Mouse (Mus musculus) left cerebral cortex, postnatal 4 days (tissue): ENCODE measurements around the gene Stra6. TPM values are rescaled to one million over a fixed set of nuclear protein-coding genes. Genes with fewer than 3 reads are reported as not detected.

Experiments
- DNase-seq: peaks from one replicate; pipeline ENCODE4 v3.0.0-alpha.2; 2022
- intact Hi-C: fragments of 180-260 bp; cut with DNase I; formaldehyde crosslinking; loops from one replicate; pipeline ENCODE4 v1.15.1; 2025
- total RNA-seq, 2 experiments: library from RNA; stranded (reverse); gene quantifications; 2 replicates each; pipeline ENCODE4 v1.2.3; 2021

Stra6 gene
- total RNA-seq, 2 experiments from 2014 or later: 10.1 to 12.5 TPM

DNA sequence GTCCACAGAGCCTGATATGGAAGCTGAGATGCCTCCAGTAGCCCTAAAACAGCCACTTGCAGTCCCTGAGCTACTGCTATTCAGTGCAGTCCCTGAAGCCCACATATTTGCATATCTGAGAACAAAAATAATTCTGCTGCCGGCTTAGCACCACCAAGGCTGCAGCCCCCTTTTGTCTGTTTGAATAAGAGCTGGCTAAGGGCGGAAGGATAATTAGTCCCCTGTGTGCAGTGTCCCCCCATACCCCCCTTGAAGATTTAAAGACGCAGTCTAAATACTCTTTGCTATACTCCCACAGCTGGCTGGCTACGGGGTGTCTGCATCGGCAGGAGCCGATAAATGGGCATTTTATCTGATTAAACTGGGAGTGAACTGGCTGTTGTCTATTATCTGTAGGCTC lies 15.0 kb upstream of the Stra6 start:
- intact Hi-C loops: no loop called here
- DNase-seq: no peak

DNA sequence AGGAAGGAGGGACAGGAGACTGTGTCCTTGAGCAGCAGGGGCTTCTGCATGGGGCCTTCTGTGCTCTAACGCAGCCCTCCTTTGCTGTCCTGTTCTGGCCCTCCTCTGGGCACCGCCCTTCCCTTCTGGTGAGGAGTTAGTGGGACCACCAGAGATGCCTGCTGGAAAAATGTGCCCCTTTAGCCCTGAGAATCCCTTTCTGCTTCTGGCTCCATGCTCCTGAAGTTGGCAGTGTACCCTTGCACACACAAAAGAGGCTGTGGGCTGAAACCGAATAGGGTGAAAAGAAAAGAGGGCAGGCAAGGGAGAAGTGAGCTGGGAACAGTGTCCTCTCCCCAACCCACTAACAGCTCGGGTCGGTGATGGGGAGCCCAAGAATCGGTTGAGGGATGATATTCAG lies 14.4 kb upstream of the Stra6 start:
- intact Hi-C loops: no loop called here
- peak; percentile 52 for DNase-seq

DNA sequence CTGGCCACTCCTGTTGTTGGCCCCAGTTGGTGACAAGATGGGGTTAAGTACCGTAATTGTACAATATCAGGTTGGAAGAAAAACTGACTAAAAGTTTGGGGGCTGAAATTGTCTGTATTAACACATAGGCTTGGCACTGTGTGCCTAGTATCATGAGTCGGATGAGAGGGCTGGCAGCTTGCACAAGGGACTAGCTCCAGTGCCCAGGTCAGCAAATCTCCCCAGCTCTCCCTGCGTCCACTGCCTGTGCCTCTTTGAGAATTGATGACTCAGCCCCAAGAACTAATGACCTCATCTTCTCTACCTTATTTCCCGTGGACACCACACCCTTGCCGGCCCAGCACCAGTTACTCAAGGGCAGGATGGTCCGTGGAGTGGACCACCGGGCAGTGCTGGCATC lies 13.7 kb upstream of the Stra6 start:
- intact Hi-C loops: loop anchor here (5.0 kb wide), 1 partner anchor 152 kb away; the partner anchor contains the start of genes Islr and Islr2
- DNase-seq: no peak

DNA sequence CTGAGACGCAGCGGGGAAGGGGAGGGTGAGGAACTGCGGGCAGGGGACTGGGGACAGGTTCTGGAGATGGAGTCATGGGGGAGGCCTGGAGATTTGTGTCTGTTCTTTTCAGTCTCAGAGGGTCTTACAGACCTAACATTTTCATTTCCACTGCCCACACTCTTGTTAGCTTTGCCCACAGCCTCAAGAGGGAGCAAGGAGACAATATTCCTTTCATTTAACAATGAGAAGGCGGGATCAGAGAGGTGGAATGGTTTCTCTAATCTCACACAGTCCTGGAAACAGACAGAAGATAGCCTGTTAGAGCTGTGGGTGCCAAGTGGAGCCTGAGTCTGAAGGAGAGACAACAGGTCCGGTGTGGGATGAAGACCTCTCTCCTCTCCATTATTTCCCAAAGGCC lies 11.7 kb upstream of the Stra6 start:
- intact Hi-C loops: loop anchor here (5.0 kb wide), 1 partner anchor 150 kb away; the partner anchor contains the start of genes Islr and Islr2
- DNase-seq: no peak

DNA sequence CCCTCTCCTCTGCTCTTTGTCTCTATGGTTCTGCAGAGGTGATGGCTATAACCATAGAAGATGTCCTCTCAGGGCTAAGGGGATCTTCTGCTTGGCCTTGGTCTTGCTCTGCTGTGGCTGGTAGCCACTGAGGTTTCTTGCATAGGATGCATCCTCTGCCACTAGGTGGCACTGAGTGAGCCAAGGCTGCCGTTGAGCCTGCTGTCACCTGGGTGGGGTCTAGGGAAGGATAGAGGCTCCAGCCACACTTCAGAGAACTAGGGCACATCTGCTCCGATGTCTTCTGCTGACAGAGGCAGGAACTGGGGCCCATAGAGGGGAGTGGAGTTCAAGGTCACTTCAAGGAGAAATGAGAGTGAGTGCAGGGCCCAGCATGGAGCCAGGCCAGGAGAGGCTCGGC lies 10.5 kb upstream of the Stra6 start:
- intact Hi-C loops: loop anchor here (5.0 kb wide), 1 partner anchor 149 kb away; the partner anchor contains the start of genes Islr and Islr2

DNA sequence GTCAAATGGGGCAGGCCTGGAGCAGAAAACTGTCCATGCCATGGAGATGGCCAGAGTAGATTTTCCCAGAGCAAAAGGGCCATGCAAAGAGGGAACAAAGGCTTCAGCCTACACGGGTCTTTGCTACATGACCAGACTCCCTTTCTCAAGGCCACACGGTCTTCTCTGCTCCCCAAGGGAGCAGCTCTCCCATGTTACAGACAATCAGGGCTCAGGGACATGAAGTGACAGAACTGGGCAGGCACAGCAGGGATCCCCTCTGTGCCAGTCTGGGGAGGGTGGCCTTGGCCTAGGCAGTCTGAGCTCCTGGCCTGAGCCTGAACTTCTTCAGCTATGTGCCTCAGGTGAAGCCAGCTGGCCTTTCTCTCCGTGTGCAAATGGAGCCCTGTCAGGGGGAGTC lies 10.0 kb upstream of the Stra6 start:
- intact Hi-C loops: loop anchor here (5.0 kb wide), 1 partner anchor 149 kb away; the partner anchor contains the start of genes Islr and Islr2

More for the DNA sequence above, 10.5 kb upstream of the Stra6 start:
- peak; percentile 87 for DNase-seq

DNA sequence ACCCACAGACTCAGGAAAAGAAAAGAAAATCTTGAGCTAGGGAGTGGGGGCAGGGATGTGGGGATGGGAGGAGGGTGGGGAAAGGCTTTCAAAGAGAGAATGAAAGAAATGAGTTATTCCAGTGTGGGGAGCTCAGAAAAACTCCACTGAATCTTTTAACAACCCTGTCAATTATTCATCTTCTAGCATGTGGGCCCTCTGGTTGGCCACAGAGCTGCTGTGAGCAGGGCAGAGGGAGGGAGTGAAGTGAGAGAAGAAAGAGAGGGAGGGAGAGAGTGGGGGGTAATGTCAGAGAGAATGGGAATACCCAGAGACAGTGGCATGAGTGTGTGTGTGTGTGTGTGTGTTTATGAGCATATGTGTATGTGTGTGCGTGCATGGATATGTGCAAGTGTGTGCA lies 9.6 kb upstream of the Stra6 start:
- DNase-seq: no peak
- intact Hi-C loops: loop anchor here (5.0 kb wide), 1 partner anchor 148 kb away; the partner anchor contains the start of genes Islr and Islr2

More for the DNA sequence above, 10.0 kb upstream of the Stra6 start:
- DNase-seq: no peak

DNA sequence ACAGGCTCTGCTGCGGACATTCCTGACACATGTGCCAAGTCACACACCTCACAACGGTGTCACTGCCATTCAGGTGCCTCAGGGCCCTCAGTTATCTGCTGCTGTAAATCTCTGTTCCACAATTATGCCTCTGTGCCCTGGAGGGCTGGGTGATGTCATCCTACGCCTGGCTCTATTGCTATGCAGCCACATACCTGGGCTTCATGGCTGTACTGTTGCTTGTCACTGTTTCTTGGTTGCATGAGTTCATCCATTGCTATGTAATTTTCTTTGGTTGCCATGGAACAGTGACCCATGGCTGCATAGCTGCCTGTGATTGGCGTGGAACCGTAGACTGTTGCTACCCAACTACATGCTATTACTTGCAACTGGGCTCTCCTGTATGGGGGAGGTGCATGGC lies 7.9 kb upstream of the Stra6 start:
- intact Hi-C loops: no loop called here
- no peak for DNase-seq

DNA sequence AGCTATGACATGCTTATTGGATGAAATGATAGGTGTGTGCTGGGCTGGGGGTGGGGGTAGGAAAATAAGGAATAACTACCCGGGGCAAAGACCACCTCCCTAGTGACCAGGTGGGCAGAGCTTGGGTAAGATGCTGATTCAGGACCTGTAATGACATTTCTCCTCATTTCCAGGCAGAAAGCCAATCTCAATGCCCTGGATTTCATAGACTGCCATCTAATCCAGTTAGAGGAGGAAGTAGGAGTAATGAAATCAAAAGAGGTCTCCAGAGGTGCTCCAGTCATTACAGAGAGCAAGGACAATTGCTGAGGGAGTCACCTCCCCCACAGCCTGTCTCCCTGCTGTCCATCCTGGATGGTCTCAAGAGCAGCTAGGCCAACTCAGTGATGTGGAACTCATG lies 3.7 kb upstream of the Stra6 start:
- intact Hi-C loops: no loop called here
- no peak for DNase-seq

DNA sequence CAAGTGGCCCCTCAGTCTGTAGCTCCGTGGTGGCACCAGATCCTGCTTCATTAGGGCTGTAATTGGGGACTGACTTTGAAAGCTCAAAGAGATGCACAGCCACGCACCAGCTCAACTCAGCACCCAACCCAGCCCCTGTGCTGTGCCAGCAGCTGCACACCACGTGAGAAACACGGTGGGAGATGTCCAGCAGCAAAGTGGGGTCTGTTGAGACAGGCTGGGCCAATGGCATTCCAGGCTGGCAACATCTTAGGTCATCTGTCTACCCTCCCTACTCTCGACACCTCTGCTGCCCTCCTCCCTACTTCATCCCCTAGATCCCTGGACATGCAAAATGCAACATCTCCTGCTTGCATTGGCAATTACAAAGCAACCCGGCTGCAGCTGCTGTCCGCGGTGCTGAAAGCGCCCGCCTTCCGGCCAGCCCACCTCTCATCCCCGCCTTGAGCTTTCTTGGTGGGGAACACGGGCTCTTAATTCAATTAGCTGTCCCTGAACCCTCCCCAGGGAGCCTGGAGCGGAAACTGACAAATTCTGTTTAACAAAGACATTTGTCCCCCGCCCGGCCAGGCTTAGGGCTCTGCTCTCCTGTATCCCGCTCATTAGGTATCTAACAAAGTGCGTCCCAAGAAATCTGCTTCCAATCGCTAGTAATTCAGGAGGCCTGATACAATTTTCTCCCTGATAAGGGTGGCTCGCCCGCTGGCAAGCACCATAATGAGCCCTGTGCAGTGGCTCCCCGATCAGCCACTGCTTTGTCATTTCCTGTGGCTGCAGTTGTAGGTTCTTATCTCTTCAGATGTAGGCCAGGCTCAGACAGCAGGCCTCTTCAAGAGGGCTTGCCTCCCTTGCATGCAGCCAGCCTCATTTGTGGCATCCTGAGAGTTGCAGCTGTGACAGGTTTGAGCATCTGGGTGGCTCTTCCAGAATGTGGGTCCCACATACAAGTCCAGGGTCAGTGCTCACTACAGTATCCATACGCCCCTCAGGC lies 2.6 kb upstream of the Stra6 start:
- peak; percentile 65 for DNase-seq

DNA sequence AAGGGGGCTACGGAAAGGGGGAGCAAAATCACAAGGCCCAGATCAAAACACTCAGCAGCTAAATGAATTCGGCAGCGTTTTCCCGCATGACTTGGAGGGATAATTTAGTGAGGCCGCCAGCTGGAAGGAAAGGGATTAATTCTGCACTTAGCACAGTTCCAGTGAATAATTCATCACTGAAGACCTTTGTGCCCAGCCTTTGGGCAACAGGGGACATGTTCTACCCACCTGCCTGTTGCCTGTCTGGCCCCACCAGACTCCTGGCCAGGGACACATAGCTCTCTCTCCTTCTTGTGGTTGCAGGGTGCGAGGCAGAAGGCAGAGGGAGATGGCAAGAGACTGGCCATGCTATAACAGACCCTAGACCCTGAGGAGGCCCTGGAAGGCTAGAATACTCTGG lies 1.9 kb downstream of the Stra6 start:
- DNase-seq: peak; percentile 48
- intact Hi-C loops: no loop called here

More for the DNA sequence above, 2.6 kb upstream of the Stra6 start:
- intact Hi-C loops: no loop called here

DNA sequence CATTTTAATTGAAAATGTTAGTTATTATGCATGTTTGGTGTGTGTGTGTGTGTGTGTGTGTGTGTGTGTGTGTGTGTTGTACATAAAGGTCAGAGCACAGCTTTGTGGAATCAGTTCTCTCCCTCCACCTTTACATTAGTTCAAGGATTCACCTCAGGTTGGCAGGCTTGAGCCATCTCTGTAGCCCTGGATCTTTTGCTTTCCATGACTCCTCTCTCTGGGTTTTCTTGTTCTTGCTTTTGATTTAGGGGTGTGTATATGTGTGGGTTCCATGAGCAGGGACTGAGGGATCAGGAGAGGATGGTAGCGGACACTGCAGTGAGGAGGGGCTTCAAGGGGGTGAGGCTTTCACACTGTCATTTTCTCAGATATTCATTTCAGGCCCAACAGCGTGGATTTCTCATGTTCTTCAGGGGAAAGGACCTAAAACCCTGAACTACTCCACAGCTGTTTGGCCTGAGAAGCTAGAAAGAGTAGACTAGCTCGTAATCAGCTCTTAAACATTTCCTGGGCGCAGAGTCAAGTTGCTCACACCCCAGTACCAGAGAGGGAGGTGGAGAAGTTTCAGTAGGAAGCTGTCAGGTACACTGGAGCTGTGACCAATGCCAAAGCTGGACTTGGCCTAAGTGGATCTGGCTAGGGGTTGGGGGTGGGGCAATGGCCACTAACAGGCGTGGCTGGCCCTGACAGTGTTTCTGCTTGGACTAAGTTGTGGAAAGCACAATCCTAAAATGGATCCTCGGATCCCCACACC lies 2.6 kb downstream of the Stra6 start:
- intact Hi-C loops: no loop called here
- DNase-seq: no peak

DNA sequence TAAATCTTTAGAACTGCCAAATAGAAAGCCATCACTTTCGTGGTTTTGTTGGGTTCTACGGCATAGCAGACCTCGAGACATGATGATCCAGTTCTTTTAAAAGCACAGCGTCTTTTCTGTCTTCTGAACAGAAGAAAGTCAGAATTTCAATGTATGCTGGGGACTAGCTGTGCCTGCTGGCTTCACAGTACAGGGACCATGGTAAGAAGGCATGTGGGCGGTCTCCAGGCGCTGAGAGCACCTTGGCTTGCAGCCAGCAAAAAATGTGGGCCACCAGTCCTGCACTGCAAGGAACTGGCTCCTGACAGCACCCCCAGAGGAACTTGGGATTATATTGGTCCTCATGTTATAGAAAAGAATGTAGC lies 3.1 kb downstream of the Stra6 start:
- peak; percentile 52 for DNase-seq
- intact Hi-C loops: no loop called here

DNA sequence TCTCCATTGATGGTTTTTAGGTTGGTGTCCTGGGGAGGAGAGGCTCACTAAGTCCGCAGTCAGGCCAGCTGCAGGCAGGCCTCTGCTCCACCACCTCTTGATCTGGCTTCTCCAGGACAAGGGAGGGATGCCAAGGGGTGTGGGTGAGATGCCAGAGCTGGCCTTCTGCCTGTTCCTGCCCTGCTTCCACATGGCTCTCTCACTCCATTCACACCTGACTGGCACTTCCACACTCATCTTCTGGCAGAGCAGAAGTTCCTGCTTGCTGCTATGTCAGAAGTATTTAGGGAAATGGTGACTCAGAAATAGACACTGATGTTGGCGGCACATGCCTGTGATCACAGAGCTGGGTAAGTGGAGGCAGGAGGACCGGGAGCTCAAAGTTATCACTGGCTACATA lies 4.0 kb downstream of the Stra6 start:
- DNase-seq: peak; percentile 85
- intact Hi-C loops: no loop called here

DNA sequence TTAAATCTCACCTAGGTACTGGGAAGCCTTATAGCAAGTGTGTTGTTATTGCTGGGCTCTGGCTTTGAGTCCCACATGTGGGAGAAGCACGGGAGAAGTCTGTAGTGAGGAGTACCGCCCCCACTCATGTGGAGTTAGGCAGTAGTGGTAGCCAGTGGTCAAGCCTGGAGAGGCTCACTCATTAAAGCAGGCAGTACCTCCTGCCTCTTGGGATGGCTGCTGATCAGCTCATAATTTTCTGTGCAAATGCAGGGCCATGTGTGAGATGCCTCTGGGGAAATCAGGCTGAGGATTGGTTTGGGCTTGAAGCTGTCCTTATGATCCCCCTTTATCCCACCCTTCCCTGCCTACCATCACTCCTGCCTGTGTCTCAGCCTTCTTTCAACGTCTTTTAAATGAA lies 11.0 kb downstream of the Stra6 start:
- DNase-seq: no peak
- intact Hi-C loops: no loop called here

DNA sequence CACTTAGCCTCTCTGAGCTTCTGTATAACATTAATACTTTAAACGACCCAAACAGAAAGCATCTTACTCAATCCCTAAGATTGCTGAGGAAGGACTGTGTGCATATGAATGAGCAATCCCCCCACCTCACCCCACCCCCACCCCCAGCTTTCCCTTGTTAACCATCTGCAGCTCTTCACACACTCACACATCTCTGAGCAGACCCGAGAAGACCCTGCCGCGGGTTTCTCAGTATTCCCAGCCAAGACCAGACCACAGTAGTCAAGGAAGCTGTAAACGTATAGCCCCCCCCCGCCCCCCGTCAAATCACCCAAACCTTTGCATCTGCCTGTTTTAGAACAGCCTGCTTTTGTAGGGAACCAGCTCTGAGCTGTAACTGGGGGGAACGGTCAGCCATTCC lies 21.0 kb downstream of the Stra6 start:
- DNase-seq: no peak
- intact Hi-C loops: no loop called here

DNA sequence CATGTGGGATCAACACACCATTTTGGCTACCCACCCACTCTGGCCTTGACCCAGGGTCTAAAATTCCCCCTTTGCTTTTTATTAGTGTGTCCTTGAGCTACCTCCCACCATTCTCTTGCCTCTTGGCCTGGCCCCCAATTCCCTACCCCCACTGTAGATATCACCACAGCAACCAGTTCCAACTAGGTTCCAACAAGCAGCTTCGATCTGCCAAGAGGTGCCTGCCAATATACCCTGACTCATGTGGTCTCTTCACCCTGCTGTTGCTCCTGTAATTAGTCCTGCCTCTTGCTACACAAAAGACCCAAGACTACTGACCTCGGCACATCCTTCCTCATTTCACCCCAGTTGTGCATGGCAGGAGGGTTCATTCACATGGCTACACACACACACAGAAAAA lies 21.5 kb downstream of the Stra6 start:
- intact Hi-C loops: no loop called here
- DNase-seq: peak; percentile 91

DNA sequence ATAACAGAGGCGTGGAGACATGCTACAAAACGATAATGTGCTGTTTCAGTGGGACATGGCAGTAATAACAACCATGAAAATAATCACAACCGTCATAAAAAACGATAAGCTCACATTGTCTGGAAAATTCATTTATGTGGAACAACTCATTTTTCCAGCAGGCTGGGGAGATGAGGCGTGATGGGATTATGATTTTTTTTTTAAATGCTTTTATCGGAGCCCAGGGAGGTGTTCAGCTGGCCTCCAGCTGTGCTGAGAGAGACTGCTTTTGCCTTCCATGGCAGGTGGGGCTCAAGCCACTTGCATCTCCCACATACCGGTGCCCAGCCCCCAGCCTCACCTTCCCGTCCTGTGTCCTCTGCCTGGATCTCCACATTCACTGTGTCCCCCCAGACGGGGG lies 22.6 kb downstream of the Stra6 start:
- intact Hi-C loops: no loop called here
- no peak for DNase-seq

DNA sequence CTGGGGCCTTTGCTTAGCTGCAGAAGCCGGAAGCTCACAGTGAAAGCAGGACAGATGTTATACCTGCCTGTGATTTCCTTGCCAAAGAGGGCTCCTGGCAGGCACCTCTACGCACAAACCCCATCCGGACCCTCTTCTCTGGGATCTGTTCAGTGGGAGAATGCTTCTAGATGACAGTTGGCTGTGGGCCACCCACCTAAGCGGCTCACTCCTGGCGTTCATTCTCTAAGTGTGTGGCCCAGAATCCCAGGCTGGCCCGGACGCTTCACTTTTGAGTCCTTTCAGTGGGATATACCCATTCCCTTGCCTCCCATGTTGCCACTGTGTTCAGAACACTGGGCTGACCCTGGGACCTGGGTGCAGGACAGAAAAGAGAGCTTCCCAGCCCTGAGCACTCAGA lies 23.3 kb downstream of the Stra6 start:
- peak; percentile 57 for DNase-seq
- intact Hi-C loops: no loop called here

DNA sequence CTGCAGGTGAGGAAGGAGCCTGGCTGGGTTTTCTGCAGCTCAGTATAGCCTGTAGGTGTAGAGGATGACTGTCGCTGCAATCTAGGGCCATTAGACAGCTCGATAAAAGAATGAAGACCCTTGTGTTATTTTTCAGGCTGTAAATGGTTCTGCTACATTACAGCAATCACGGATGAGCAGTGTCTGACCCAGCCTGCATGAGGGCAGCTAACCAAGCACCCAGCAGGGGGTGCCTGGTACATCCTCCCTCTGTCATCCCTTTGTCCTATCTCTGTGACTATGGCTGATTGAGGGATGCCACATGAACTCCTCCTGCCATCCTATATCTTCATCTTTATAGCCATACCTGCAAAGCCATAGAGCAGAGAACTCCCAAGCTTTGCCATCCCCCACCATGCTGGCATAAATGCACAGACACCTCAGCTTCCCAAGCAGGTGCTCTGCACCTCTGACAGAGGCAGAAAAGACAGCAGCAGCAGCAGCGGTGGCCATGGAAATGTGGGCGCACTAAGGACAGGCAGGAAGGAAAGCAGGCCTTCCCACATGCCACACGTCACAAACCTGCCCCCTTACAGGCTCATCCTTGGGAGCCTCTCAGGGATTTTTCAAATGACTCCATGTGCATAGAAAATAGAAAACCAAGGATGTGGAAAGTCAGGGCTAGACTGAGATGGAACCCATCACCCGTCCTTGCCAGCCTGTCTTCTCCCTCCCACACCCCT lies 23.9 kb downstream of the Stra6 start:
- intact Hi-C loops: no loop called here
- peak; percentile 60 for DNase-seq
